ENCODE assay signal across 8 mouse cellular contexts in the genomic region with DNA sequence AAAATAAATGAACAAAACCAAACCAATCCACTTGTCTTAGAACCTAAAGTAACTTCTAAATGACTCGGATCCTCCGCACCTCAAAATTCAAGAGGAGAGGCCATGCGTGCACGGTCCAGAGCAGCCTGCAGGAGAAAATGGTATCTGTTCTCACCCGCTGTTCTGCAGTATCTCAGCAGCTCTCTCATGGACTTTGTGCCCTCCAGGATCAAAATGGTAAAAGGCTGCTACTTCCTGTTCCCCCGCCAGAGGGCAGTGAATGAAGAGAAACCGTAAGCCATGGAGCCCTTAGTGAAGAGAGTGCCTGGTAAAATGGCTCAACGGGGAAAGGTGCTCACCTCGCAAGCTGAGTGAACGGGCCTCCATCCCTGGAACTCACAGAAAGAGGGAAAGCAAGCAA. TPM values are rescaled to one million over a fixed set of nuclear protein-coding genes. Genes with fewer than 3 reads are reported as not detected.
DNase-seq lines count a peak whose midpoint lies in the region; ATAC-seq and TF ChIP-seq lines count a peak whose summit lies in the region.

No protein-coding gene starts in this region.

- peak; percentile 52; the same call in 1 of the 2 replicates for ATAC-seq in hindbrain, embryonic 13.5 days (ENCODE audit: low FRiP score)
- peak; percentile 61 for ATAC-seq in lung, postnatal 0 days

- TF ChIP-seq EP300 in lung, postnatal 0 days (IDR thresholded peaks at IDR 0.05): no peak

- H3K27me3 ChIP-seq in hindbrain, embryonic 13.5 days: no peaks in the 10 kb centered on the region
- no peaks in the 10 kb centered on the region for H3K27me3 ChIP-seq in lung, postnatal 0 days (replicated peaks; ENCODE audit: insufficient read depth, low read length)

- H3K9me3 ChIP-seq in hindbrain, embryonic 13.5 days: no peaks in the 10 kb centered on the region
- no peaks in the 10 kb centered on the region for H3K9me3 ChIP-seq in lung, postnatal 0 days (ENCODE audit: low read length)

- H3K36me3 ChIP-seq in hindbrain, embryonic 13.5 days: no peaks in the 10 kb centered on the region
- no peaks in the 10 kb centered on the region for H3K36me3 ChIP-seq in lung, postnatal 0 days (ENCODE audit: insufficient read depth, low read length)

- DNase-seq in ZHBTc4 (ENCODE audit: low read depth, low spot score): peak; percentile 89
- DNase-seq in cerebellum, adult 9-10 months: peak; percentile 76
- DNase-seq in frontal cortex, postnatal 25 days (ENCODE audit: low spot score in 2 of 2): peak; percentile 55 to 61
- DNase-seq in layer of hippocampus, postnatal 10 days (ENCODE audit: low spot score in 2 of 2): peak; percentile 71 to 77
- DNase-seq in lung, postnatal 0 days (ENCODE audit: low spot score): peak; percentile 77
- peak; percentile 90 for DNase-seq in retina, embryonic 14.5 days (ENCODE audit: low spot score)
- DNase-seq in urinary bladder, postnatal 36 days (ENCODE audit: low spot score in 2 of 2): peak; percentile 49 to 59

- peak; percentile 87 for TF ChIP-seq CTCF in lung, postnatal 0 days (IDR thresholded peaks at IDR 0.05)

- WGBS in hindbrain, embryonic 13.5 days: 40% methylated on average over 10 of the region's 10 CpGs
- 26% methylated on average over 10 of the region's 10 CpGs for WGBS in lung, postnatal 0 days

- no peak overlapping the region for H3K4me3 ChIP-seq in hindbrain, embryonic 13.5 days
- H3K4me3 ChIP-seq in lung, postnatal 0 days (ENCODE audit: low read depth, low read length): no peak overlapping the region

- H3K4me1 ChIP-seq in hindbrain, embryonic 13.5 days (replicated peaks): 0 out of 2 replicates have a peak, but pooled peaks cover 5% of the 10 kb centered on the region
- no peaks in the 10 kb centered on the region for H3K4me1 ChIP-seq in lung, postnatal 0 days (ENCODE audit: insufficient read depth, low read depth, low read length)

- no peak overlapping the region for H3K4me2 ChIP-seq in hindbrain, embryonic 13.5 days
- no peak overlapping the region for H3K4me2 ChIP-seq in lung, postnatal 0 days (replicated peaks; ENCODE audit: low read depth, low read length)

- no peak overlapping the region for H3K9ac ChIP-seq in hindbrain, embryonic 13.5 days
- H3K9ac ChIP-seq in lung, postnatal 0 days (replicated peaks; ENCODE audit: low read depth): no peak overlapping the region

- no peak overlapping the region for H3K27ac ChIP-seq in hindbrain, embryonic 13.5 days
- H3K27ac ChIP-seq in lung, postnatal 0 days (ENCODE audit: low read length): no peak overlapping the region

RNA-seq across cellular contexts. Expression of a gene that starts 20.3 kb away (rescaled TPM):
- polyA plus RNA-seq in hindbrain, embryonic 13.5 days (2015; fragmentation: Nextera tagmentation; extraction: Ambion mirVana): 25.7 and 32.9 TPM in 2 replicates
- 10 to 100 TPM; 15.6 to 18.9 TPM for total RNA-seq in layer of hippocampus, postnatal 10 days (2021)
- 13.9 and 17.7 TPM in 2 replicates for polyA plus RNA-seq in lung, postnatal 0 days (2015; fragmentation: Nextera tagmentation; extraction: Ambion mirVana)
